Mouse (Mus musculus) C2C12 (cell line): ENCODE measurements around the gene Prickle3.

ENCODE experiments used
- CEBPB ChIP-seq: IDR thresholded peaks from one replicate; pipeline ENCODE4 v1.6.1; 2011; ENCODE audit warnings: low read depth, mild to moderate bottlenecking, control low read depth, moderate library complexity
- CTCF ChIP-seq: IDR thresholded peaks from one replicate; pipeline ENCODE4 v1.5.1; 2011; ENCODE audit not compliant: control insufficient read depth, insufficient read depth, insufficient read length
- MAX ChIP-seq: IDR thresholded peaks from one replicate; pipeline ENCODE4 v1.6.1; 2011; ENCODE audit warnings: mild to moderate bottlenecking, control low read depth
- MYOD1 ChIP-seq: IDR thresholded peaks from one replicate; pipeline ENCODE4 v1.6.1; 2011; ENCODE audit warnings: low read depth; ENCODE audit not compliant: control insufficient read depth, insufficient read length
- USF1 ChIP-seq: IDR thresholded peaks from one replicate; pipeline ENCODE4 v1.6.1; 2011; ENCODE audit warnings: low read depth, mild to moderate bottlenecking, control low read depth, moderate library complexity

- TF ChIP-seq CTCF (no peak), MYOD1 (no peak), CEBPB (no peak), USF1 (no peak), MAX (no peak)
Measured at GRCm38 (mm10) chrX:7610035-7610434, 47.0 kb upstream of the Prickle3 start.
